Mouse (Mus musculus): Measurements from ENCODE around the gene Ccer2. TPM values are rescaled to one million over a fixed set of nuclear protein-coding genes. Genes with fewer than 3 reads are reported as not detected.

Gene Ccer2
- polyA plus RNA-seq (2012; rRNA removed): not detected in 2 replicates

DNA sequence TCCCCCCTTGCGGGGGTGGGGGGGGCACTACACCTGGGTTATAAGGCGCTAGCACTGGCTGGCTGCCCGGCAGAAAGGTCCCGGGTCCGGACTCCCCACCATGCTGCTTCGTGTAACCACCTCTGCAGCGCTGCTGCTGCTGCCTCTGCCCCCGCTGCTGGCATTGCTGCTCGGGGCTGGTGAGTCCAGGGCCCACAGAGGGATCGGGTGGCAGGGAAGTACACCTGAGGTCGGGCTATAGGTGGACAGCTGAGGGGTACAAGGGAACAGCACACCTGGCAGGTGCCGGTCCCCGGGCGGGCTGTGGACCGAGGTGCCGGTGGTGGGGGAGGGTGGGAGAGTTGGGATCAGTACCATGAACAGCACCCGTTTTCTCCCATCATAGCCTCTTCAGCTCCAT, at the start of gene Ccer2:
TSS of gene Ccer2 (plus strand) at position 96 of the 400 bp plus-strand sequence.
- no peak within 1 kb of the TSS for H3K4me3 ChIP-seq (replicated peaks; ENCODE audit: extremely low read depth, low read depth, low read length)
- 5% methylated on average over 17 of the region's 17 CpGs for WGBS
- TF ChIP-seq CTCF (IDR thresholded peaks at IDR 0.05; ENCODE audit: insufficient read depth, low read length) (no peak), POLR2A (IDR thresholded peaks at IDR 0.05; ENCODE audit: borderline replicate concordance, extremely low read depth, low read depth, low read length) (no peak)
- no peaks in the 10 kb centered on the region for H3K4me1 ChIP-seq (ENCODE audit: control insufficient read depth, insufficient read depth, low read length)
- DNase-seq: no peak

DNA sequence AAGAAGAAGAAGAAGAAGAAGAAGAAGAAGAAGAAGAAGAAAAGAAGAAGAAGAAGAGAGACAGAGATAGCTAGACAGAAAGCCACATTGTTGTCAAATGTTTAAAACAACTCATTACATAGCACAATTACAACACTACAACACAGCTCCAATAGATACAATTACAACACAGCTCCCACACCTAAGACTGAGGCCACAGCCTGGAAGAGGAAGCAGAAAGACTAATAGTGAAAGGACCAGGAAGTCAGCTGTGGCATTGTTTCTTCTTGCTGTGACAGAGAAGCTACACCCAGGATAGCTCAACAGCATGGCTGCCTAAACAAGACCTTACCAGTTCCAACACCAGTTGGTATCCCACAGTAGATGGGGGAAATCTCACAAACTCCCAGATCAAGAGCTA, 46.5 kb upstream of the Ccer2 start:
- no peaks in the 10 kb centered on the region for H3K4me1 ChIP-seq (ENCODE audit: control insufficient read depth, insufficient read depth, low read length)
- H3K4me3 ChIP-seq (replicated peaks; ENCODE audit: extremely low read depth, low read depth, low read length): no peak overlapping the region
- TF ChIP-seq CTCF (IDR thresholded peaks at IDR 0.05; ENCODE audit: insufficient read depth, low read length) (no peak), POLR2A (IDR thresholded peaks at IDR 0.05; ENCODE audit: borderline replicate concordance, extremely low read depth, low read depth, low read length) (no peak)
- no peak for DNase-seq

DNA sequence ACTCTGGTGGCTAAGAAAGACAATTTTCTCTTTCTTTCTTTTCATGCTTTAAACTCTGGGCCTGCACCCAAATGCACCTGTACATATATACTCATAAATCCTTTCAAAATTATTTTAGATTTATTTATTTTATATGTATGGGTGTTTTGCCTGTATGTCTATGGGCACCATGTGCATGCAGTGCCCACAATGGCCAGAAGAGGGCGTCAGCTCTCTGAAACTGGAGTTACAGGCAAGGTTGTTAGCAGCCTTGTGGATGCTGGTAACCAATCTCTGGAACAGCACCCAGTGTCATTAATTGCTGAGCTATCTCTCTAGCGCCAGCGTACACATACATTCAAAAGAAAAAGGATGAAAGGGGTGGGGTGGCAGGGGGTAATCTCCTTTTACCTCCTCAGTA, 45.0 kb upstream of the Ccer2 start:
- TF ChIP-seq POLR2A (IDR thresholded peaks at IDR 0.05; ENCODE audit: borderline replicate concordance, extremely low read depth, low read depth, low read length) (no peak), CTCF (IDR thresholded peaks at IDR 0.05; ENCODE audit: insufficient read depth, low read length) (no peak)
- no peak overlapping the region for H3K4me3 ChIP-seq (replicated peaks; ENCODE audit: extremely low read depth, low read depth, low read length)
- DNase-seq: no peak
- 66% methylated on average over 3 of the region's 3 CpGs for WGBS
- no peaks in the 10 kb centered on the region for H3K4me1 ChIP-seq (ENCODE audit: control insufficient read depth, insufficient read depth, low read length)

DNA sequence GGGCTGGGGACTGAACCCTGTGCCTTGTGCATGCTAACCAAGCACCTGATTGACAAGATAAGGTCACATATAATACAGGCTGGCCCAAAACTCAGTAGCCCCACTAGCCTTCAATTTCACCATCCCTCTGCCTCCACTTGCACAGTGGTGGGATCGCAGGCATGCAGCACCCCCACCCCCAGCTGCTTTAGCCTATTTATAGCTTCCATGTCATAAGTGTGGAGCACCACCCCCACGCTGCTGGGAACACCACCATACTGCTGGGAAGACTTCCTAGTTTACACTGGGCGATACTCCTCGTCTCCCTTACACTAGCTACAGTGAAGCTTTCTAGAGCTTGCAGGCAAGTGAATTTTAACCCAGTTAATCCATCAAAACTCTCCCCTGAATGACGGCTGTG, 41.3 kb upstream of the Ccer2 start:
- no peak for DNase-seq
- H3K4me1 ChIP-seq (ENCODE audit: control insufficient read depth, insufficient read depth, low read length): no peaks in the 10 kb centered on the region
- 82% methylated on average over 5 of the region's 5 CpGs for WGBS
- H3K4me3 ChIP-seq (replicated peaks; ENCODE audit: extremely low read depth, low read depth, low read length): no peak overlapping the region
- TF ChIP-seq POLR2A (IDR thresholded peaks at IDR 0.05; ENCODE audit: borderline replicate concordance, extremely low read depth, low read depth, low read length): no peak
- no peak for TF ChIP-seq CTCF (IDR thresholded peaks at IDR 0.05; ENCODE audit: insufficient read depth, low read length)

DNA sequence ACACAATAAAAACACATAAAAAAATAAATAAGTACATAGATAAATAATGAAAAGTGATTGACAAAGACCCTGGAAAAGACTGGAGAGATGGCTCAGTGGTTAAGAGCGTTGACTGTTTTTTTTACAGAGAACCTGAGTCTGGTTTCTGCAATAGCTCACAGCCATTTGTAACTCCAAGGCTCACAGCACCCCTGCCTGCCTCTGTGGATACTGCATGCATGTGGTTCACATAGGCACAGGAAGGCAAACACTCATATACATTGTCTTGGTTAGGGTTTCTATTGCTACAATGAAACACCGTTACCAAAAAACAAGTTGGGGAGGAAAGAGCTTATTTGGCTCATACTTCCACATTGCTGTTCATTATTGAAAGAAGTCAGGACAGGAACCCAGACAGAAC, 40.4 kb upstream of the Ccer2 start:
- DNase-seq: no peak
- 92% methylated on average over 2 of the region's 2 CpGs for WGBS
- H3K4me3 ChIP-seq (replicated peaks; ENCODE audit: extremely low read depth, low read depth, low read length): no peak overlapping the region

DNA sequence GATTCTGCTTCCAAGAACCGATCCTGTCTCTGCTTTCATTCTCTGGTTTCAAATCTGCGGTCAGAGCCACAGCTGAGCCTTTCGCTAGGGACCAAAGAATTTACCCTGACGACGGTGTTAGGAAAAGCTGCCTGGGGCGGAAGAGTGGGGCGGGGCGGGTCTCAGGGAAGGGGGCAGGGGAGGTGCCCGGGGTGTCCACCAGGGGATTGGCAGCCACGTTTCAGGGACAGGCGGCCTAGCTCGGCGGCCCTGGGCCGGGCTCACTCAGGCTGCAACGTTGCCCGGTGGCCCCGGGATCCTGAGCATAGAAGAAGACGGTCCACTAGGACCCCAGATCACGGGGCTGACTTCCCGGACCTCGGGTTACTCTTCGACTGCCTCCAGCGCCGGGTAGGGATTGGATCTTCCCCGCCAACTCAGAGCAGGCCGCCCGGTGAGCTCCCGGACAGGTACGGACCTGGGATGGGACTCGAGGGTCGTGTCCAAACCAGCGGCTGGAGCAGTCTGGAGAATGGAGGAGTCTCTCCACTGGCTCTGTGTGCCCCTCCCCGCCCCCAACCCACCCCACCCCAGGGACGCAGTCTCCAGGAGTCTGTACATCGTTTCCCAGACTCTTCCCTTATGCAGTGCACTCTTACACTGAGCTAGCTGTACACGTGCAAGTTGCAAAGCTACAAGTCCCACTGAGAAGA, 39.2 kb upstream of the Ccer2 start, which contains the start of gene Fbxo17:
TSS of gene Fbxo17 (plus strand) at position 215 of the 692 bp plus-strand sequence.
- DNase-seq: peak; percentile 58
- Histone ChIP-seq H3K4me3 (replicated peaks; ENCODE audit: extremely low read depth, low read depth, low read length) (peak within 1 kb of the TSS; percentile 54), H3K4me1 (ENCODE audit: control insufficient read depth, insufficient read depth, low read length) (no peaks in the 10 kb centered on the region)
- WGBS: 4% methylated on average over 36 of the region's 36 CpGs
- no peak for TF ChIP-seq CTCF (IDR thresholded peaks at IDR 0.05; ENCODE audit: insufficient read depth, low read length)
- no peak for TF ChIP-seq POLR2A (IDR thresholded peaks at IDR 0.05; ENCODE audit: borderline replicate concordance, extremely low read depth, low read depth, low read length)

More for the DNA sequence above, 40.4 kb upstream of the Ccer2 start:
- H3K4me1 ChIP-seq (ENCODE audit: control insufficient read depth, insufficient read depth, low read length): no peaks in the 10 kb centered on the region
- TF ChIP-seq POLR2A (IDR thresholded peaks at IDR 0.05; ENCODE audit: borderline replicate concordance, extremely low read depth, low read depth, low read length) (no peak), CTCF (IDR thresholded peaks at IDR 0.05; ENCODE audit: insufficient read depth, low read length) (no peak)

DNA sequence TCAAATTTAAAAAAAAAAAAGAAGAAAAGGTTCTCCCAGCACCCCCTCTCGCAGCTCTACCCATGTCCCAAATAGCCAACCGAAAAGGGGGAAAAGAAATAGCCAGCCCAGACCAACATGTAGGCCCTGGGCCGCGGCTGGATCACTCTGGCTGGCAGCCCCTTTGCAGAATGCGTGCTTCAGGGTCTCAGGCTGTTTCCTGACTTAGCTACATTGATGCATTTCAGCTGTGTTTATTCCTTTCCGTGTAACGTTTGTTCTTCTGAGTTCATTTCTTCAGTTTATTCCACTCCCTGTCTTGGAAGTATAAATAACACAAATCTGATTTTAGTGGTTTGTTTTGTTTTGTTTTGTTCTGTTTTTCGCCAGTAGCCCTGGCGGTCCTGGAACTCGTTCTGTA, 38.2 kb upstream of the Ccer2 start:
- Histone ChIP-seq H3K4me1 (ENCODE audit: control insufficient read depth, insufficient read depth, low read length) (no peaks in the 10 kb centered on the region), H3K4me3 (replicated peaks; ENCODE audit: extremely low read depth, low read depth, low read length) (no peak overlapping the region)
- no peak for DNase-seq
- TF ChIP-seq POLR2A (IDR thresholded peaks at IDR 0.05; ENCODE audit: borderline replicate concordance, extremely low read depth, low read depth, low read length) (no peak), CTCF (IDR thresholded peaks at IDR 0.05; ENCODE audit: insufficient read depth, low read length) (no peak)
- WGBS: 69% methylated on average over 10 of the region's 10 CpGs

DNA sequence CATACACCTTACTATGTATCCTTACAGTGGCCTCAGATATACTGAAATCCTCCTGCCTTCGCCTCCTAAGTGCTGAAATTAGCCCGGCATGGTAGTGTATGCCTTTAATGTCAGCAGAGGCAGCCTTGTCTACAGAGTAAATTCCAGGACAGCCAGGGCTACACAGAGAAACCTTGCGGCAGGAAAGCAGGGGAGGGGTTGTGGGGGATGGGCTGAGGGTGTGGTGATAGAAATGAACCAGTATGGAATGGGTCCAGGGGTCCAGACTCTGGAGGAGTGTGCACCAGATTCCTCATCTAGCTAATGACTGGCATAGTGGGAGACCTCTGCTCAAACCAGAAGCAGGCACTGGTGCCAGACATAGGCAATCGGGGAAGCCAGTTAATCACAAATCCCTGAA, 36.8 kb upstream of the Ccer2 start:
- Histone ChIP-seq H3K4me3 (replicated peaks; ENCODE audit: extremely low read depth, low read depth, low read length) (no peak overlapping the region), H3K4me1 (ENCODE audit: control insufficient read depth, insufficient read depth, low read length) (no peaks in the 10 kb centered on the region)
- TF ChIP-seq CTCF (IDR thresholded peaks at IDR 0.05; ENCODE audit: insufficient read depth, low read length): no peak
- TF ChIP-seq POLR2A (IDR thresholded peaks at IDR 0.05; ENCODE audit: borderline replicate concordance, extremely low read depth, low read depth, low read length): no peak
- WGBS: 61% methylated on average over 4 of the region's 4 CpGs
- no peak for DNase-seq

DNA sequence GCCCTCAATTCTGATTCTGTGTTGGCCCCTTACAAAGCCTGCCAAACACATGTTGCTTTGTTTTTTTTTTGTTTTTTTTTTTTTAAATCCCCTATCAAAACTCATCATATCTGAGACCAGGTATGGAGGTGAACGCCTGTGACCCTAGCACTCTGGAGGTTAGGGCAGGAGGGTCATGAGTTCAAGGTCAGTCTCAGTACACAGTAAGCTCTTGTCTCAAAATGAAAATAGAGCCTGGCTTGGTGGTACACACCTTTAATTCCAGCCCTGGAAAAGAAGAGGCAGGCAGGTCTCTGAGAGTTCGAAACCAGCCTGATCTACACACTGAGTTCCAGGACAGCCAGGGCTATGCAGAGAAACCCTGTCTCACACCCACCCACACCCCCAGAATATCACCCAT, 36.3 kb upstream of the Ccer2 start:
- 89% methylated on average over 2 of the region's 2 CpGs for WGBS
- TF ChIP-seq POLR2A (IDR thresholded peaks at IDR 0.05; ENCODE audit: borderline replicate concordance, extremely low read depth, low read depth, low read length) (no peak), CTCF (IDR thresholded peaks at IDR 0.05; ENCODE audit: insufficient read depth, low read length) (no peak)
- H3K4me1 ChIP-seq (ENCODE audit: control insufficient read depth, insufficient read depth, low read length): no peaks in the 10 kb centered on the region
- DNase-seq: no peak
- no peak overlapping the region for H3K4me3 ChIP-seq (replicated peaks; ENCODE audit: extremely low read depth, low read depth, low read length)

Measured in lung, adult 2 months (tissue).